Mouse (Mus musculus): ENCODE data around the gene Ift57. TPM values are rescaled to one million over a fixed set of nuclear protein-coding genes. Genes with fewer than 3 reads are reported as not detected.

Ift57 gene
- total and polyA plus RNA-seq, 3 experiments, result 17.4 to 52.3 (median 30.8) TPM

DNA sequence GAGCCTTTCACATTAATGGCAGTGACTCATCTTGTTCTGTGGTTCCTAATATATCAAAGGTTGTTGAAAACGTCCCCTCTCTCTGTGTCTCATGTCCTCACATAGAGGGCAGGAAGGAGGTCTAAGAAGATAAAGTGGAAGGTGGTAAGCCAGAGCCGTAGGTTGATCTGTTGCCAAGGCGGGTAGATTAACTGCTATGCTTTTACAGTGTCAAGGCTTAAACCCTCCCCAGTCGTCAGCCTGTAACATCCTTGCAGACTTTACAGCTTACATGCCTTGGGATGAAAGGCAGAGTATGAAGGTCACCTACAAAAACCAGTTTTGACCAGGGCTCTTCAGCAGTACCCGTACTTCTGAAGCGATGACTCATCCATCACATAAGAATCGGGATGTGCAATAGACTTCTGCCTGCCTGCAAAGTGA, 108.4 kb downstream of the Ift57 start:
- DNase-seq (ENCODE audit: low spot score) (no peak), ATAC-seq (ENCODE audit: extremely low read depth, insufficient number of reproducible peaks, low FRiP score, poor library complexity, severe bottlenecking) (0 out of 2 replicates have a peak, but pooled peaks have one; percentile 9)
- peaks cover 63% of the 10 kb centered on the region for H3K4me1 ChIP-seq (ENCODE audit: insufficient read depth, low read depth, low read length)
- no peaks in the 10 kb centered on the region for H3K36me3 ChIP-seq (replicated peaks)
- H3K27me3 ChIP-seq (ENCODE audit: insufficient read depth, low read length), result no peaks in the 10 kb centered on the region
- H3K9me3 ChIP-seq (replicated peaks), result no peaks in the 10 kb centered on the region
- TF ChIP-seq TAL1 (conservative IDR thresholded peaks at IDR 0.05; ENCODE audit: low read depth, low read length) (no peak), GATA1 (IDR thresholded peaks at IDR 0.05; ENCODE audit: borderline replicate concordance, low read length) (no peak), GATA2 (IDR thresholded peaks at IDR 0.05; ENCODE audit: borderline replicate concordance, low read depth, low read length) (no peak), POLR2AphosphoS5 (IDR thresholded peaks at IDR 0.05; ENCODE audit: insufficient replicate concordance, low read depth, low read length) (no peak), CTCF (IDR thresholded peaks at IDR 0.05; ENCODE audit: low read depth, low read length) (no peak)
- no peak overlapping the region for H3K4me3 ChIP-seq (ENCODE audit: low read depth, low read length)

DNA sequence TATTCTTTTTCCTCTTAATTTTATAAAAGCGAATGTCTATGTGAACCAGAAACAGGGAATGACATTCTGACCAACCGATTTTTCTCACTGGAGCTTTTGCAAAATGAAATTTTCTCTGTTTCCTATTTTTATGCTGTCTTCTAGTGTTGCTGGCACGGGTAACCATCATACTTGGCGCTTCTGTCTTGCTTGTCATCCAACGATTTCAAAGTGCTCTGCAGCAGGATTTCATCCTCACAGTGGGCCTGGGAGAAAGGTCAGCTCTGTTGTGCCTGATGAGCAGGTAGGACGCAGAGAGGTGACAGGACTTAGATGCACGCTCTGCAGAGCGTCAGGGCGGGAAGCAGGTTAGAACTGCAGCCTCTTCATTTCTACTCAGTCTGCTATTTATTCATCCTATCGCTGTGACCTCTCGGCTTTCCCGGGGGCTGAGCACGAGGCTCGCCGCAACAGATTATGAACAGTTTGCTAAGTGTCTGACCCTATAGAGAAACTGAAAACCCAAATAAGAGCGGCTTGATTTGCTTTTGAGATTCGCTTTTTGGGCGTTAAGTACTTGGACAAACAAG, 108.9 kb downstream of the Ift57 start:
- ATAC-seq (ENCODE audit: extremely low read depth, insufficient number of reproducible peaks, low FRiP score, poor library complexity, severe bottlenecking) (no peak), DNase-seq (ENCODE audit: low spot score) (no peak)
- H3K4me3 ChIP-seq (ENCODE audit: low read depth, low read length), result no peak overlapping the region
- H3K36me3 ChIP-seq (replicated peaks), result no peaks in the 10 kb centered on the region
- TF ChIP-seq CTCF (IDR thresholded peaks at IDR 0.05; ENCODE audit: low read depth, low read length) (no peak), GATA2 (IDR thresholded peaks at IDR 0.05; ENCODE audit: borderline replicate concordance, low read depth, low read length) (no peak), POLR2AphosphoS5 (IDR thresholded peaks at IDR 0.05; ENCODE audit: insufficient replicate concordance, low read depth, low read length) (no peak), GATA1 (IDR thresholded peaks at IDR 0.05; ENCODE audit: borderline replicate concordance, low read length) (no peak), TAL1 (conservative IDR thresholded peaks at IDR 0.05; ENCODE audit: low read depth, low read length) (no peak)
- H3K27me3 ChIP-seq (ENCODE audit: insufficient read depth, low read length), result no peaks in the 10 kb centered on the region
- H3K4me1 ChIP-seq (ENCODE audit: insufficient read depth, low read depth, low read length), result peaks cover 57% of the 10 kb centered on the region
- H3K9me3 ChIP-seq (replicated peaks), result no peaks in the 10 kb centered on the region

DNA sequence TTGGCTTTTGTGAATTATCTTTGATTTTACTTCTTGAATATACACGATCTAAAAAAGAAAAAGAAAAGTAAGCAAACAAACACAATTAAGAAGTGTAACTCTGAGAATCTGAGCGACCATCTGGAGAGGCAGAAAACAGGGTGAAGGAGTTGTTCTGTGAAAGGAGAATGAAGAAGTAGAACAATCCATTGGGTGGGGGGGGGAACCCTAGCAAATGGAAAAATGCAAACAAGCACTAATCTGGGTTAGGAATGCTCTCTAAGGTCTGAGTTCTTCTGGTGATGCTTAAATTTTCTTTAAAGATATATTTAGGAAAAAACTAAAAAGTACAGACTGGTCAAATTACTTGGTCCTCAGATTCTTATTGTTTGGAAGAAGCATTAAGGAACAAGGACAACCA, 112.9 kb downstream of the Ift57 start:
- no peaks in the 10 kb centered on the region for H3K27me3 ChIP-seq (ENCODE audit: insufficient read depth, low read length)
- H3K36me3 ChIP-seq (replicated peaks), result no peaks in the 10 kb centered on the region
- no peaks in the 10 kb centered on the region for H3K9me3 ChIP-seq (replicated peaks)
- TF ChIP-seq GATA2 (IDR thresholded peaks at IDR 0.05; ENCODE audit: borderline replicate concordance, low read depth, low read length) (no peak), POLR2AphosphoS5 (IDR thresholded peaks at IDR 0.05; ENCODE audit: insufficient replicate concordance, low read depth, low read length) (no peak), CTCF (IDR thresholded peaks at IDR 0.05; ENCODE audit: low read depth, low read length) (no peak), GATA1 (IDR thresholded peaks at IDR 0.05; ENCODE audit: borderline replicate concordance, low read length) (no peak), TAL1 (conservative IDR thresholded peaks at IDR 0.05; ENCODE audit: low read depth, low read length) (no peak)
- peaks cover 30% of the 10 kb centered on the region for H3K4me1 ChIP-seq (ENCODE audit: insufficient read depth, low read depth, low read length)
- no peak for ATAC-seq (ENCODE audit: extremely low read depth, insufficient number of reproducible peaks, low FRiP score, poor library complexity, severe bottlenecking)
- H3K4me3 ChIP-seq (ENCODE audit: low read depth, low read length), result no peak overlapping the region
- no peak for DNase-seq (ENCODE audit: low spot score)

DNA sequence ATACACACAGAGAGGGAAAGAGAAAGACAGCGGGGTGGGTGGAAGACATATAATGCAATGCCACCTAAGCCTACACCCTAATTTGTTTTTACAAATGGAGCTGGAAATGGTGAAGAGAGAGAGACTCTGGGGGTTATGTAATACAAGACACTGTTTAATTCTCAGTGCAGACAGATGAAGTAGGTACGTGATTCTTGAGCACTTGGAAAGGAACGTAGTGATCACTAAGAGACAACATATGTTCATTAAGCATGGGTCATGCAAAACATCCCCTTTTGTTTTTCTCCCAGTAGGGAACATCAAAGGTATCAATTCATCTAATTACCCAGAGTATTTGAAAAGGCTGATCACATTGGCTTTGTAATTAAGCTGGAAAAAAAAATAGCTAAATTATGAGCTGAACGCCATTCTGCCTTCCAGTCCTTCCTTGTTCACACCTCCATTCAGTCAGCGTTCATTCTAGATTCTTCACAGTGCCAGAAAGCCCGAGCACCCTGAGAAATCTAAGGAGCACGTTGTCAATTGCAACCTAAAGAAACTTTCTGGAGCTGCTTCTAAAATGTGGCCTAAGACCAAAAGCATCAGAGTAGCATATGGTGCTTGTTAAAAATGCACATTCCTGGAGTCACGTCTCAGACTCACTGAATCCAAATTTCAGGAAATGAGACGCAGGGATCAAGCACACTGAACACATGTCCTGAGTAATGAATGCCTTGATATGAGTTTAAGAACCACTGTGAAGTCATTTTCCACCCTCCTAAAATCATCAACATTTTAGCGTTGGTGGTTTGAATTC, 114.0 kb downstream of the Ift57 start:
- ATAC-seq (ENCODE audit: extremely low read depth, insufficient number of reproducible peaks, low FRiP score, poor library complexity, severe bottlenecking) (no peak), DNase-seq (ENCODE audit: low spot score) (no peak)
- Histone ChIP-seq H3K4me3 (ENCODE audit: low read depth, low read length) (no peak overlapping the region), H3K4me1 (ENCODE audit: insufficient read depth, low read depth, low read length) (peaks cover 31% of the 10 kb centered on the region), H3K36me3 (replicated peaks) (no peaks in the 10 kb centered on the region), H3K27me3 (ENCODE audit: insufficient read depth, low read length) (no peaks in the 10 kb centered on the region), H3K9me3 (replicated peaks) (no peaks in the 10 kb centered on the region)
- no peak for TF ChIP-seq GATA1 (IDR thresholded peaks at IDR 0.05; ENCODE audit: borderline replicate concordance, low read length)
- no peak for TF ChIP-seq POLR2AphosphoS5 (IDR thresholded peaks at IDR 0.05; ENCODE audit: insufficient replicate concordance, low read depth, low read length)
- no peak for TF ChIP-seq GATA2 (IDR thresholded peaks at IDR 0.05; ENCODE audit: borderline replicate concordance, low read depth, low read length)
- no peak for TF ChIP-seq TAL1 (conservative IDR thresholded peaks at IDR 0.05; ENCODE audit: low read depth, low read length)
- no peak for TF ChIP-seq CTCF (IDR thresholded peaks at IDR 0.05; ENCODE audit: low read depth, low read length)

DNA sequence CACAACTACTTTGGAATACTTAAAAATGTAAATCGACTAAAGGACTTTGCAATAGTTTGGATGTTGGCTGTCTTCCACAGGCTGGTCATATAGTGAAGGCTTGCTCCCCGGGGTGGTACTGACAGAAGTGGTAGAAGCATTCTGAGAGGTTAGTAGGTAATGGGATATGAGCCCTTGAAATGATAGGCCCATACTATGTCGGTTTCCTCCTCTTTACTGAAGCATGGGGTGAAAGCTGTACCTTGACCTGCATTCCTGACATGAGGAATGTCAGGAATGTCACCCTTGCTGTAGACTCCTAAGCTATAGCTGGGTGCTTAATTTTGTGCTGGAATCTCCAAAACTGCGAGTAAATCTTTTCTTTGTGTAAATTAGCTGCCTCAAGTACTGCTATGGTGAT, 115.4 kb downstream of the Ift57 start:
- Histone ChIP-seq H3K36me3 (replicated peaks) (no peaks in the 10 kb centered on the region), H3K4me3 (ENCODE audit: low read depth, low read length) (no peak overlapping the region), H3K4me1 (ENCODE audit: insufficient read depth, low read depth, low read length) (peaks cover 40% of the 10 kb centered on the region), H3K27me3 (ENCODE audit: insufficient read depth, low read length) (no peaks in the 10 kb centered on the region), H3K9me3 (replicated peaks) (no peaks in the 10 kb centered on the region)
- DNase-seq (ENCODE audit: low spot score) (no peak), ATAC-seq (ENCODE audit: extremely low read depth, insufficient number of reproducible peaks, low FRiP score, poor library complexity, severe bottlenecking) (no peak)
- no peak for TF ChIP-seq CTCF (IDR thresholded peaks at IDR 0.05; ENCODE audit: low read depth, low read length)
- no peak for TF ChIP-seq GATA1 (IDR thresholded peaks at IDR 0.05; ENCODE audit: borderline replicate concordance, low read length)
- no peak for TF ChIP-seq GATA2 (IDR thresholded peaks at IDR 0.05; ENCODE audit: borderline replicate concordance, low read depth, low read length)
- TF ChIP-seq TAL1 (conservative IDR thresholded peaks at IDR 0.05; ENCODE audit: low read depth, low read length), result no peak
- TF ChIP-seq POLR2AphosphoS5 (IDR thresholded peaks at IDR 0.05; ENCODE audit: insufficient replicate concordance, low read depth, low read length), result no peak

Other genes starting within 250 kb of the Ift57 start
- gene Cd47, start 101.3 kb downstream of the Ift57 start, total RNA-seq (2014; fragmentation: Nextera tagmentation), result 418 and 451 TPM in 2 replicates
- 149 and 155 TPM in 2 replicates for gene Cd47, start 101.3 kb downstream of the Ift57 start, total RNA-seq (2017)
- 88.8 and 95.1 TPM in 2 replicates for gene Cd47, start 101.3 kb downstream of the Ift57 start, polyA plus RNA-seq (2012)